Comparison of ENCODE assay signal across 8 mouse cellular contexts in genomic region chr5:123393786-123394302, GRCm38 (mm10). TPM values are rescaled to one million over a fixed set of nuclear protein-coding genes. Genes with fewer than 3 reads are reported as not detected.
A peak's percentile ranks its signal among the peaks of the same experiment; 100 is the strongest.
DNase-seq lines count a peak whose midpoint lies in the region; ATAC-seq lines count a peak whose summit lies in the region.

No protein-coding gene starts in this region.

- WGBS in heart, embryonic 15.5 days, result 9% methylated on average over 5 of the region's 5 CpGs
- WGBS in hindbrain, embryonic 10.5 days, result 22% methylated on average over 5 of the region's 5 CpGs
- WGBS in midbrain, embryonic 10.5 days, result 28% methylated on average over 5 of the region's 5 CpGs

- peak overlapping the region; percentile 94; the same call in 1 of the 2 replicates for H3K9ac ChIP-seq in heart, embryonic 15.5 days

- peak overlapping the region; percentile 94 for H3K4me2 ChIP-seq in heart, embryonic 15.5 days

- H3K9me3 ChIP-seq in heart, embryonic 15.5 days (replicated peaks), result no peaks in the 10 kb centered on the region
- H3K9me3 ChIP-seq in hindbrain, embryonic 10.5 days, result no peaks in the 10 kb centered on the region
- no peaks in the 10 kb centered on the region for H3K9me3 ChIP-seq in midbrain, embryonic 10.5 days (replicated peaks)

- ATAC-seq in heart, embryonic 15.5 days (replicated peaks; ENCODE audit: insufficient number of reproducible peaks, insufficient read depth, low FRiP score, low read depth), result no peak
- ATAC-seq in megakaryocyte-erythroid progenitor cell, adult 5-6 weeks (replicated peaks; ENCODE audit: low FRiP score, low TSS enrichment, poor library complexity, severe bottlenecking), result no peak

- peak overlapping the region; percentile 90 for H3K4me3 ChIP-seq in heart, embryonic 15.5 days
- peak overlapping the region; percentile 92 for H3K4me3 ChIP-seq in hindbrain, embryonic 10.5 days
- peak overlapping the region; percentile 89 for H3K4me3 ChIP-seq in midbrain, embryonic 10.5 days

- no peak for DNase-seq in heart, postnatal 10 days
- peak; percentile 33 for DNase-seq in MEL-GATA-1-ER (ENCODE audit: extremely low read depth, low read depth)
- DNase-seq in hindbrain, embryonic 10.5 days (ENCODE audit: low spot score), result no peak
- DNase-seq in midbrain, embryonic 10.5 days (ENCODE audit: low spot score), result no peak
- no peak for DNase-seq in left cerebral cortex, postnatal 4 days
- no peak for DNase-seq in cerebellum, adult 8-10 months

- no peaks in the 10 kb centered on the region for H3K36me3 ChIP-seq in heart, embryonic 15.5 days
- H3K36me3 ChIP-seq in hindbrain, embryonic 10.5 days, result 0 out of 2 replicates have a peak, but pooled peaks cover 3% of the 10 kb centered on the region
- no peaks in the 10 kb centered on the region for H3K36me3 ChIP-seq in midbrain, embryonic 10.5 days

- intact Hi-C loops in heart, postnatal 10 days (cut with DNase I), result no loop called here
- intact Hi-C loops in left cerebral cortex, postnatal 4 days (cut with DNase I), result no loop called here

- H3K27ac ChIP-seq in heart, embryonic 15.5 days, result peak overlapping the region; percentile 91
- peak overlapping the region; percentile 96 for H3K27ac ChIP-seq in hindbrain, embryonic 10.5 days
- peak overlapping the region; percentile 88 for H3K27ac ChIP-seq in midbrain, embryonic 10.5 days (replicated peaks)

- H3K4me1 ChIP-seq in heart, embryonic 15.5 days (replicated peaks), result peaks cover 51% of the 10 kb centered on the region
- peaks cover 64% of the 10 kb centered on the region for H3K4me1 ChIP-seq in hindbrain, embryonic 10.5 days (replicated peaks)
- peaks cover 69% of the 10 kb centered on the region for H3K4me1 ChIP-seq in midbrain, embryonic 10.5 days

- no peaks in the 10 kb centered on the region for H3K27me3 ChIP-seq in heart, embryonic 15.5 days
- H3K27me3 ChIP-seq in hindbrain, embryonic 10.5 days (ENCODE audit: insufficient read depth, poor library complexity, severe bottlenecking), result 0 out of 2 replicates have a peak, but pooled peaks cover under 1% of the 10 kb centered on the region
- 0 out of 2 replicates have a peak, but pooled peaks cover 4% of the 10 kb centered on the region for H3K27me3 ChIP-seq in midbrain, embryonic 10.5 days (ENCODE audit: low read depth, poor library complexity, severe bottlenecking)

RNA-seq across cellular contexts. Expression of gene Mlxip, which starts 0.8 kb away (rescaled TPM):
- 9.1 and 14.4 TPM in 2 replicates for polyA plus RNA-seq in heart, embryonic 15.5 days (2015; fragmentation: Nextera tagmentation; extraction: Ambion mirVana)
- 10 to 100 TPM; 24.7 to 26.3 TPM for total RNA-seq in heart, postnatal 10 days (2021)
- polyA plus RNA-seq in hindbrain, embryonic 10.5 days (2016; fragmentation: Nextera tagmentation; extraction: Ambion mirVana), result 18.0 and 18.8 TPM in 2 replicates
- polyA plus RNA-seq in midbrain, embryonic 10.5 days (2016; fragmentation: Nextera tagmentation; extraction: Ambion mirVana), result 16.0 and 16.7 TPM in 2 replicates
- total RNA-seq in megakaryocyte-erythroid progenitor cell, adult 5-6 weeks (2014; fragmentation: Nextera tagmentation), result 25.0 and 30.1 TPM in 2 replicates
- 5.1 and 7.9 TPM in 2 replicates for total RNA-seq in megakaryocyte-erythroid progenitor cell, adult 5-6 weeks (2017)
- 10 to 100 TPM; 29.9 to 30.0 TPM for total RNA-seq in left cerebral cortex, postnatal 4 days (2021)

RNA-seq across cellular contexts. Expression of gene Bcl7a, which starts 50.2 kb away (rescaled TPM):
- 12.4 and 15.4 TPM in 2 replicates for polyA plus RNA-seq in heart, embryonic 15.5 days (2015; fragmentation: Nextera tagmentation; extraction: Ambion mirVana)
- total RNA-seq in heart, postnatal 10 days (2021), result 10 to 100 TPM; 11.9 to 14.2 TPM
- polyA plus RNA-seq in hindbrain, embryonic 10.5 days (2016; fragmentation: Nextera tagmentation; extraction: Ambion mirVana), result 42.9 and 48.0 TPM in 2 replicates
- 35.3 and 44.6 TPM in 2 replicates for polyA plus RNA-seq in midbrain, embryonic 10.5 days (2016; fragmentation: Nextera tagmentation; extraction: Ambion mirVana)
- total RNA-seq in megakaryocyte-erythroid progenitor cell, adult 5-6 weeks (2014; fragmentation: Nextera tagmentation), result 34.6 and 46.7 TPM in 2 replicates
- 18.7 and 26.4 TPM in 2 replicates for total RNA-seq in megakaryocyte-erythroid progenitor cell, adult 5-6 weeks (2017)
- total RNA-seq in left cerebral cortex, postnatal 4 days (2021), result 10 to 100 TPM; 95.1 to 98.4 TPM
